Mouse (Mus musculus) large intestine, adult 2 months (tissue): ENCODE data around the gene Cbln3. TPM values are rescaled to one million over a fixed set of nuclear protein-coding genes. Genes with fewer than 3 reads are reported as not detected.

ENCODE experiments used
- DNase-seq: peaks from one replicate; pipeline ENCODE4 v3.0.0-alpha.2; 2012; ENCODE audit warnings: low read depth, low spot score
- WGBS: fragments of 180-500 bp; shearing (Covaris S2); methylation state at CpG from one replicate; pipeline ENCODE4 v1.1.7; 2018; 5-methylcytosine and 5-hydroxymethylcytosine counted together
- polyA plus RNA-seq: library from polyadenylated mRNA; depleted of rRNA; stranded (reverse); fragments of >200 nt; gene quantifications from 2 replicates; pipeline ENCODE4 v1.2.3, GENCODE M21; 2012; rRNA removed

The Cbln3 gene
- polyA plus RNA-seq, 1 experiment: 0.47 TPM

- DNase-seq: no peak
- 5% methylated on average over 33 of the region's 33 CpGs for WGBS
Observed at GRCm38 (mm10) chr14:55853621-55854285, 30.4 kb downstream of the Cbln3 start, which contains the start of gene Nynrin. Nynrin (plus strand) TSS chr14:55854010.

DNA sequence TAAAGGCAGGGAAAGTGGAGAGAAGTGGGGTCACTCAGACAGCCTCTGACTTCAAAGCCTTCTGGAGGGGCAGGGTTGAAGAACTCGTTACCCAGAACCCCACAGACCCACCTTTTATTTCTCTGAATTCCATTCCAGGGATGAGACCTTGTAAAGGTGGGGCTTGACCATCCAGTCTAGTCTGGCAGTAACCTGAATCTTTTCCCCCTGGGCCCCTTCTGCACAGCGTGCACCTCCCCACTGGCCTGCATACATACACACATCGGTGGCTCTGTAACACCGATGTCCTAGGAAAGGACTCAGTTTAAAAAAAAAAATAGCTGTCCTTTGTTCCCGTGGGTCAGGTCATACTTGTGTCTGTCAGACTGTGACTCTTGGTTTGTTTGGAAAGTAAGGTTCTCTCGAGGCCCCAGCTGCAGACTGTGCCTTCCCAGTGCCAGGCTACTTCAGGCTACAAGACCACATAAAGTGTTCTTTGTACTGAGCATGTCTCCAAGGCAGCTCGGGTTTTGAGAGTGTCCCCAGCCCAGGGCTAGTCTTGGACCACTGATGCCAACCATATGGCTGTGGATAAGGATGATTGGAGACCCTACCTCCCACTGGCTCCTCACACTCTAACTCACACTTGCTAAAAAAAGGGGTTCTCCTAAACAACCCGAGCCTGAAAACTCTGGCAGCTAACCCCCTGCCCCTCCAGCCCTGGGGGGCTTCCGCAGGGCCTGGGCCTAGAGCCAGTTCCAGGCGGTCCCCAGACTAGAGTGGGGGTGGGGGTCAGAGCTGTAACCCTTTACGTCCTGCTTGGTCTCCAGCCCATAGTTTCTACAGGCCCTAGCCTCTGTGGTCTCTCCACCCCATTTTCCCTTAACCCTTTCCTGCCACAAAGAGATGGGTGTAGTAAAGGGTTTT, 31.3 kb downstream of the Cbln3 start:
- no peak for DNase-seq
- 31% methylated on average over 11 of the region's 11 CpGs for WGBS

DNA sequence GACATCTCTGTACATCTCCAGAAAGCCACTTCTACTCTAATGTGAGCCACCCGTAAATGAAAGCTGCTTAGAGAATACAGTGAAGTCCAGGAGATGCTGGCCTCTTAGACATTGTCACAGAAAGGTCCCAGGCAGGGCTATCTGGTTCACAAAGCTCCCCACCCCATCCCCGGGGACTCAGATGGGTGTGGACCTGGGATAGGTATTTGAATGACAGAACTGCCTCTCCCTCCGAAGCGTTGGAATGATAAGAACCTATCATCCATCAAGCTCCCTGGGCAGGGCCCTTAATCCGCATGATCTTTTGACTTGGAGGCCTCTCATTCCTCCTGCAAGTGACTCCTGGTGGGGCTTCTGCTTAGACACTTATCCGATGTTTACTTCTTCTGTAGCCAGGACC, 33.3 kb downstream of the Cbln3 start:
- WGBS: 51% methylated on average over 6 of the region's 6 CpGs
- DNase-seq: no peak

GRCm38 (mm10) chr14:55845506-55846294, 38.5 kb downstream of the Cbln3 start:
- no peak for DNase-seq
- 68% methylated on average over 9 of the region's 9 CpGs for WGBS

GRCm38 (mm10) chr14:55842794-55843193, 41.4 kb downstream of the Cbln3 start:
- DNase-seq: no peak
- 72% methylated on average over 4 of the region's 4 CpGs for WGBS

DNA sequence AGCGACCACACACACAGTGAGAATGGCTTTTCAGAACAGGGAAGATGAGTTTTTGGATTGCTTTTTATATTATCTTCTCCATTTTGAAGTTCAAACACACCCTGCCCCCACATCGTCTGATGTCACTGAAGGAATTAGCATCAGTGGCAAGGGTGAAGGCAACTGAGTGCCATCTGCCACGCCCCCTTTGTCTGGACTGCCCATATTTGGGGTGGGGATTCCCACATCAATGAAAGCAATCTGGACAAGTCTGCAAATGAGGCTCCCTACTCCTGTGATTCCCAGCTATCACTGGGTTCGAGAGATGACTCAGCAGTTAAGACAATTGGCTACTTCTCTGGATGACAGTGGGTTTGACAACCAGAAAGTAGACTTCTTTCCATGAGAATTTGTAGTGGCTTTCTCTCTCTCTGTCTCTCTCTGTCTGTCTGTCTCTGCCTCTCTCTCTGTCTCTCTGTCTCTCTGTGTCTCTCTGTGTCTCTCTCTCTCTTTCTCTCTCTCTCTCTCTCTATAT, 43.3 kb downstream of the Cbln3 start:
- WGBS: 46% methylated on average over 4 of the region's 4 CpGs
- no peak for DNase-seq

DNA sequence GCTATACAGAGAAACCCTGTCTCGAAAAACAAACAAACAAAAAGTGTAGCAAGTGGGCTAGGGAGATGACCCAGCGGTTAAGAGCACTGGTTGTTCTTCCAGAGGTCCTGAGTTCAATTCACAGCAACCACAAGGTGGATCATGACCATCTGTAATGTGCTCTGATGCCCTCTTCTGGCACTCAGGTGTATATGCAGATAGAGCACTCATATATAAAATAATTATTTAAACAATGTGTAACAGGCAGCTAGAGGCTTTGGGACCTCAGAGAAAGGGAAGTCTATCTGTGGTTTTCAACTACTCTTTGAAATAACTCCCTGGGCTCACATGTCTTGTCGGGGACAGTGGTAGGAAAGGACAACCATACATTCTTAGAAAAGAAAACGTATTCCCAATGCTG, 45.5 kb downstream of the Cbln3 start:
- 88% methylated on average over 4 of the region's 4 CpGs for WGBS
- no peak for DNase-seq

DNA sequence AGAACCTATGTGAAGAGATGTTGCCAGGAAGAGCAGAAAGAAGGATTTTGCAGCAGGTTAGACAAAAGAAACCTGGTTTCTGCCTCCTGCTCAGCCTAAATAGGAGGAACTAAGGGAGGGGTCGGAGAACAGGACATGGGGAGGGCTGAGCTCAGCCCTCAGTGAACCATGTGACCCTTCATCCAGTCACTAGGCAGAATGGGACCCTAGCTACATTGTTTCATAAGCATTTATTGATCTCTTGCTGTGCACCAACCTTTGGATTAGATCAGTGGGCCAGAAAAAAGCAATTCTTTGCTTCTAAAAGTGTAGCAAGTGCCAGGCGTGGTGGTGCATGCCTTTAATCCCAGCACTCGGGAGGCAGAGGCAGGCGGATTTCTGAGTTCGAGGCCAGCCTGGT, 45.9 kb downstream of the Cbln3 start:
- no peak for DNase-seq
- 87% methylated on average over 5 of the region's 5 CpGs for WGBS

GRCm38 (mm10) chr14:55834808-55835533, 49.2 kb downstream of the Cbln3 start:
- WGBS: 82% methylated on average over 5 of the region's 5 CpGs
- DNase-seq: no peak

GRCm38 (mm10) chr14:55833126-55833525, 51.1 kb downstream of the Cbln3 start:
- 67% methylated on average over 4 of the region's 4 CpGs for WGBS

DNA sequence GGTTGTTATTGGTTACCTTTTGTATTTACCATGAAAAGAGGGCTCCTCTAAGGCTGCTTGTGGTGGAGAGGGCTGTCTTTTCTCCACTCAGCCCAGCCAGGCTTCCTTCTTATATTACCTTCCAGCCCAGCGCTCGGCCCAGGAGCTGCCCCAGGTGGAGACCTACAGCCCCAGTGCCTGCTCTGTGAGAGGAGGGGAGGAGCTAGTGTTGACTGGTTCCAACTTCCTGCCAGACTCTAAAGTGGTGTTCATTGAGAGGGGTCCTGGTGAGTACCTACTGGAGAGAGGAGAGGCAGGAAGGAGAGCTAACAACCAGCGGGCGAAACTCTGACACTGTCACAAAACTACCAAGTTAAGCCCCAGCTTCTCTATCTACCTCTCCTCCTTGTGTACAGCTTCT, 53.9 kb downstream of the Cbln3 start:
- WGBS: 79% methylated on average over 4 of the region's 4 CpGs
- DNase-seq: no peak

More at GRCm38 (mm10) chr14:55833126-55833525, 51.1 kb downstream of the Cbln3 start:
- DNase-seq: no peak

DNA sequence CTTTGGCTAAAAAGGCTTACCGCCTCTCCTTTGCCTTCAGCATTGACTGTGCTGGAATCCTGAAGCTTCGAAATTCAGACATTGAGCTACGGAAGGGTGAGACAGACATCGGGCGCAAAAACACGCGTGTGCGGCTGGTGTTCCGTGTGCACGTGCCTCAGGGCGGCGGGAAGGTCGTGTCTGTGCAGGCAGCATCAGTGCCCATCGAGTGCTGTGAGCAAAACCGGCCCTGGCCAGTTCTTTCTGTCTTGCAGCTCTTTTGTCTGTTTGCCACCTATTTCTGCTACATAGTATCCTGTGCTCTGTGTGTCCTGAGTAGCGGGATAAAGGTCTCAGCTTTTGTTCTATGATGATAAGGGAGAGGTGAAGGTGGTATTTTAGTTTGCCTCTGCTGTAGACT, 54.3 kb downstream of the Cbln3 start:
- WGBS: 94% methylated on average over 16 of the region's 16 CpGs
- no peak for DNase-seq

Other genes with a start within 250 kb of the Cbln3 start
- 39.2 and 46.0 TPM in 2 replicates for gene Ipo4, start 248.4 kb downstream of the Cbln3 start, polyA plus RNA-seq
- 2.2 and 2.3 TPM in 2 replicates for gene Gm49378, start 246.5 kb downstream of the Cbln3 start, polyA plus RNA-seq
- gene Tm9sf1, start 240.6 kb downstream of the Cbln3 start, polyA plus RNA-seq: 96.9 and 108 TPM in 2 replicates
- 1.4 and 2.1 TPM in 2 replicates for gene Tssk4, start 234.2 kb downstream of the Cbln3 start, polyA plus RNA-seq
- 44.6 and 50.6 TPM in 2 replicates for gene Mdp1, start 223.9 kb downstream of the Cbln3 start, polyA plus RNA-seq
- gene Gmpr2, start 212.5 kb downstream of the Cbln3 start, polyA plus RNA-seq: 17.8 and 18.8 TPM in 2 replicates
- gene Nedd8, start 212.3 kb downstream of the Cbln3 start, polyA plus RNA-seq: 329 and 342 TPM in 2 replicates
- 16.5 and 22.5 TPM in 2 replicates for gene Tinf2, start 202.6 kb downstream of the Cbln3 start, polyA plus RNA-seq
- gene Tgm1, start 170.5 kb downstream of the Cbln3 start, polyA plus RNA-seq: 1.0 and 1.1 TPM in 2 replicates
- gene Rabggta, start 162.1 kb downstream of the Cbln3 start, polyA plus RNA-seq: 34.3 and 42.9 TPM in 2 replicates
- gene Dhrs1, start 138.7 kb downstream of the Cbln3 start, polyA plus RNA-seq: 78.0 and 141 TPM in 2 replicates
- gene Nop9, start 138.7 kb downstream of the Cbln3 start, polyA plus RNA-seq: 16.0 and 21.7 TPM in 2 replicates
- gene Cideb, start 125.9 kb downstream of the Cbln3 start, polyA plus RNA-seq: 335 and 566 TPM in 2 replicates
- 3.5 and 11.3 TPM in 2 replicates for gene Ltb4r2, start 123.0 kb downstream of the Cbln3 start, polyA plus RNA-seq
- 4.9 and 8.2 TPM in 2 replicates for gene Ltb4r1, start 118.4 kb downstream of the Cbln3 start, polyA plus RNA-seq
- gene Adcy4, start 100.3 kb downstream of the Cbln3 start, polyA plus RNA-seq: 3.7 and 5.8 TPM in 2 replicates
- 86.5 and 89.2 TPM in 2 replicates for gene Ripk3, start 95.5 kb downstream of the Cbln3 start, polyA plus RNA-seq
- gene Nfatc4, start 61.2 kb downstream of the Cbln3 start, polyA plus RNA-seq: 5.7 and 7.3 TPM in 2 replicates
- gene Nynrin, start 30.4 kb downstream of the Cbln3 start, polyA plus RNA-seq: 1.7 and 2.1 TPM in 2 replicates
- gene Khnyn, start 555 bp upstream of the Cbln3 start, polyA plus RNA-seq: 21.0 and 31.9 TPM in 2 replicates
- gene Sdr39u1, start 15.9 kb upstream of the Cbln3 start, polyA plus RNA-seq: 56.0 and 60.7 TPM in 2 replicates
- gene Cma1, start 60.3 kb upstream of the Cbln3 start, polyA plus RNA-seq: 0.20 and 0.21 TPM in 2 replicates
- gene Cma2, start 66.6 kb upstream of the Cbln3 start, polyA plus RNA-seq: 3.0 TPM in 1 of 2 replicates, not detected in the other
- gene Mcpt1, start 133.6 kb upstream of the Cbln3 start, polyA plus RNA-seq: 6.1 and 74.1 TPM in 2 replicates
- gene Mcpt9, start 146.1 kb upstream of the Cbln3 start, polyA plus RNA-seq: 0.06 and 0.21 TPM in 2 replicates
- gene Mcpt2, start 157.6 kb upstream of the Cbln3 start, polyA plus RNA-seq: 1.2 and 14.5 TPM in 2 replicates
- gene Mcpt4, start 177.9 kb upstream of the Cbln3 start, polyA plus RNA-seq: 0.10 and 0.30 TPM in 2 replicates
- gene Mcpt8, start 200.9 kb upstream of the Cbln3 start, polyA plus RNA-seq: not detected in 2 replicates
- not detected in 2 replicates for gene Ctsg, start 218.2 kb upstream of the Cbln3 start, polyA plus RNA-seq
- not detected in 2 replicates for gene Gzme, start 236.2 kb upstream of the Cbln3 start, polyA plus RNA-seq
- gene Gzmd, start 248.2 kb upstream of the Cbln3 start, polyA plus RNA-seq: not detected in 2 replicates